Mouse (Mus musculus) midbrain, postnatal 0 days (tissue): ENCODE results near the gene Gli3. TPM values are rescaled to one million over a fixed set of nuclear protein-coding genes. Genes with fewer than 3 reads are reported as not detected.

Experiments
- ATAC-seq: fragments of 200-750 bp; cut with Nextera tagmentation; 2 replicates; pipeline ENCODE4 v1.8.0; 2017; ENCODE audit warnings: moderate number of reproducible peaks, mild to moderate bottlenecking, moderate TSS enrichment, moderate library complexity; ENCODE audit not compliant: low FRiP score
- DNase-seq: peaks from one replicate; pipeline ENCODE4 v3.0.0-alpha.2; 2015; ENCODE audit warnings: low spot score
- H3K27ac ChIP-seq: fragments of 300-500 bp; sonication (generic); 2 replicates; pipeline ENCODE4 v1.5.1; 2014; ENCODE audit warnings: low read depth, mild to moderate bottlenecking, low read length, mixed read lengths
- H3K27me3 ChIP-seq: fragments of 300-500 bp; sonication (generic); 2 replicates; pipeline ENCODE4 v1.6.1; 2014; ENCODE audit warnings: low read length, control low read depth, mixed read lengths; ENCODE audit not compliant: insufficient read depth
- H3K36me3 ChIP-seq: fragments of 300-500 bp; sonication (generic); 2 replicates; pipeline ENCODE4 v1.6.1; 2014; ENCODE audit warnings: low read length, control low read depth, mixed read lengths; ENCODE audit not compliant: insufficient read depth
- H3K4me1 ChIP-seq: fragments of 300-500 bp; sonication (generic); 2 replicates; pipeline ENCODE4 v1.6.1; 2014; ENCODE audit warnings: mild to moderate bottlenecking, control low read depth, antibody characterized with exemption, low read length, mixed read lengths; ENCODE audit not compliant: insufficient read depth
- H3K4me2 ChIP-seq: fragments of 300-500 bp; sonication (generic); 2 replicates; pipeline ENCODE4 v1.6.1; 2014; ENCODE audit warnings: low read depth, mild to moderate bottlenecking, low read length, mixed read lengths; ENCODE audit not compliant: poor library complexity, severe bottlenecking
- H3K4me3 ChIP-seq: fragments of 300-500 bp; sonication (generic); 2 replicates; pipeline ENCODE4 v1.5.1; 2014; ENCODE audit warnings: low read depth, mild to moderate bottlenecking, low read length, moderate library complexity
- H3K9ac ChIP-seq: fragments of 300-500 bp; sonication (generic); replicated peaks from 2 replicates; pipeline ENCODE4 v1.6.1; 2014; ENCODE audit warnings: mild to moderate bottlenecking, low read length, moderate library complexity, mixed read lengths; ENCODE audit not compliant: poor library complexity, severe bottlenecking
- H3K9me3 ChIP-seq: fragments of 300-500 bp; sonication (generic); 2 replicates; pipeline ENCODE4 v1.6.1; 2016; ENCODE audit warnings: low read length, control low read depth
- CTCF ChIP-seq: IDR thresholded peaks from 2 replicates; pipeline ENCODE4 v1.5.1; 2016; ENCODE audit warnings: antibody characterized with exemption, mild to moderate bottlenecking
- WGBS: fragments of 180-500 bp; shearing (Covaris S2); extraction: QIAGEN DNeasy Blood & Tissue Kit; methylation state at CpG from one replicate; pipeline ENCODE4 v1.1.7; 2014; 5-methylcytosine and 5-hydroxymethylcytosine counted together
- polyA plus RNA-seq: library from polyadenylated mRNA; unstranded; fragments of >200 nt; fragmentation: Nextera tagmentation; extraction: Ambion mirVana; gene quantifications from 2 replicates; pipeline ENCODE4 v1.2.1, GENCODE M21; 2015
- total RNA-seq: library from RNA; depleted of rRNA; stranded (reverse); fragments of >200 nt; gene quantifications from 2 replicates; pipeline ENCODE4 v1.2.3, GENCODE M21; 2014

Gene Gli3
- total and polyA plus RNA-seq, 2 experiments from 2014 or later: 3.9 to 9.2 TPM

DNA sequence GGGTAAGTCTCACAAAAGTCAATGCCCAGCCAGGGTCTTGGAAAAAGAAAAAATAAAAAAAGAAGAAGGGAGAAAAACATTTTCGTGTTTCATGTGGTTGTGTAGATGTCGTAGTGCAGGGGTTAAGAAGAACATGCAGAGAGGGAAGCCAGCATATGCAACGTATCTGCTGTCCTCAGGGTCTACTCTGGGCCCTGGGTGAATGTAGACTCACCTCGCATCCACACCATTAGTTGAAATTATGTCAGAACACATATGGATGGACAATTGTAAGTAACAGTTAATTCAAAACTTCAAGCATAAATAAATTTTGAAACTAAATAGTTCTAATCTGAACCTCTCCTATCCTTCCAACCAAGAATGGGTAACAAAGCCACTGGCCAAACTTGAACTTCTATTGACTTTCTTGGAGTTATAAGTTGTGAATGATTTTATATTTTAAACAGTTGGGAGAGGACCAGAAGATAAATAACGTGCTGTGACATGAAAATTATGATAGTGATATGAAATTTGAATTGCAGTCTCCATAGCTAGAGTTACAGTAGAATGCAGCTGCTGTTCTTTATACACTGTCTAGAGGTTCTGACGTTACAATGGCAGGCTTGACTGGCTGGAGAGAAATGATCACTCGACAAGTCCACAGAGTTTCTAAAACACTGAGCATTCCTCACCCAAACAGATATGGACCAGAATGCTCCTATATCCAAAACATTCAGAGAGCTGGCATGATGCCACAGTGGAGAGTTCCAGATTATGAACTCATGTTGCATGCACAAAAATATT, 16.1 kb upstream of the Gli3 start:
- no peak for ATAC-seq

DNA sequence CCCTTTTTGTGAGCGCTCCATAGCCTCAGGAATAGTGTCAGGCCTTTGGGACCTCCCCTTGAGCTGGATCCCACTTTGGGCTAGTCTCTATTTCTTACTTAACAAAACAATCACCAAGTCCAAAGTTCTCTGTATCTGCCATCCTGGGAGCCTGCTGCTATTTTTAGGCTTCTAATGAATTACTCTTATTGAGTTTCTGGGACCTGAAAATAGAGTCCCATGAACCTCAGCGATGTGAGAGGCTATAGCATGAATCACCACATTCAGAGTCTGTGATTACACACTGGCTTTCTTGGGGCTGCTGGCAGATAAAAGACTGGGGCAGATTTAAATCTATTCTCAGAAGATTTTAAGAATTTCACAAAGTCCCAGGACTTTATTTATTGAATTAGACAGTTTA, 12.1 kb upstream of the Gli3 start:
- Histone ChIP-seq H3K36me3 (no peaks in the 10 kb centered on the region), H3K4me2 (no peak overlapping the region), H3K27ac (no peak overlapping the region), H3K9ac (no peak overlapping the region), H3K4me3 (no peak overlapping the region), H3K9me3 (no peaks in the 10 kb centered on the region), H3K4me1 (no peaks in the 10 kb centered on the region), H3K27me3 (no peaks in the 10 kb centered on the region)
- DNase-seq (no peak), ATAC-seq (no peak)
- WGBS: 71% methylated on average over 2 of the region's 2 CpGs
- no peak for TF ChIP-seq CTCF

More for the DNA sequence above, 16.1 kb upstream of the Gli3 start:
- no peaks in the 10 kb centered on the region for H3K4me1 ChIP-seq
- no peaks in the 10 kb centered on the region for H3K9me3 ChIP-seq
- no peak overlapping the region for H3K4me3 ChIP-seq
- H3K4me2 ChIP-seq: no peak overlapping the region
- TF ChIP-seq CTCF: no peak
- no peaks in the 10 kb centered on the region for H3K27me3 ChIP-seq
- no peak overlapping the region for H3K9ac ChIP-seq
- 86% methylated on average over 7 of the region's 7 CpGs for WGBS
- H3K27ac ChIP-seq: no peak overlapping the region
- H3K36me3 ChIP-seq: no peaks in the 10 kb centered on the region
- DNase-seq: no peak

DNA sequence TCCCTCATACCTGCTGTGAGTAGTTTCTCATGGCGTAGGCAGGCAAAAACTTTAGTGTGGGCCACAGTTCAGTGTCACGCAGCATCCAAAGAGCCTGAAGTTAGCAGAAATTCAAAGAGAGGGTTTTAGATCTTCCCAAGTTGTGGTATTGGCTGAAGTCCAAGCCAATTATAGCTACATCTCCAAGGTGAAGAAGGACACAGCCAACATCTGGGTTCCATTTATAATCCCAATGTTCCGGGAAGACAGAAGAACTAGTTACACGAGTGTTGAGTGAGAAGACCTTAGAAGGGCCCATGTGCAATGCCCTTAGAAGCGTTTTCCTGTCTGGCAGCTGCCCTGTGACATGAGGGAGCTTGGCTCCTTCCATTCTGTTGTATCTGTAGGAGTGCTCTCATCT, 5.2 kb upstream of the Gli3 start:
- 0 out of 2 replicates have a peak, but pooled peaks cover 7% of the 10 kb centered on the region for H3K27me3 ChIP-seq
- ATAC-seq (no peak), DNase-seq (no peak)
- no peaks in the 10 kb centered on the region for H3K9me3 ChIP-seq
- no peak for TF ChIP-seq CTCF
- no peak overlapping the region for H3K27ac ChIP-seq
- no peaks in the 10 kb centered on the region for H3K4me1 ChIP-seq
- H3K4me3 ChIP-seq: no peak overlapping the region
- H3K4me2 ChIP-seq: no peak overlapping the region
- 70% methylated on average over 5 of the region's 5 CpGs for WGBS
- no peak overlapping the region for H3K9ac ChIP-seq
- H3K36me3 ChIP-seq: no peaks in the 10 kb centered on the region

DNA sequence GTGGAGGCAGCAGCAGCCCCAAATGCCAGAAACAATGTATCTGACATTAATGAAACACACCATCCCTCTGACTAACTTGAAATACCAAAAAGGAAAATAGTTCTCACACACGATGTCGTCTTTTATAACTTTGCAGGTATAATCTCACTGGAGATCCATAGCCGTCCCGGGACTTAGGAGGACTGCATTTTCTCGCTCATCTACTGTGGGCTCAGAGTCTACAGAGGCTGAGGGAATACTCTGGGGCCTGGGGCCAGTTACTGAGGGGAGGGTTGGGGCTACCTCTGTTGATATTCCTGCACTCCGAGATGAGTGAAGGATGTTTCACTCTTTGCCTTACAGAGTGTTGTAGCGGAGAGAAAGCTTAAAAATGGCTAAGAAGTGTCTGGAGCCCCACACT, 1.1 kb upstream of the Gli3 start:
- H3K36me3 ChIP-seq: no peaks in the 10 kb centered on the region
- 10% methylated on average over 7 of the region's 7 CpGs for WGBS
- peak overlapping the region; percentile 84; the same call in 1 of the 2 replicates for H3K4me3 ChIP-seq
- H3K9ac ChIP-seq: no peak overlapping the region
- H3K27ac ChIP-seq: no peak overlapping the region
- peaks cover 18% of the 10 kb centered on the region; the same call in 1 of the 2 replicates for H3K27me3 ChIP-seq
- DNase-seq (no peak), ATAC-seq (no peak)
- H3K4me1 ChIP-seq: no peaks in the 10 kb centered on the region
- H3K4me2 ChIP-seq: peak overlapping the region; percentile 94
- TF ChIP-seq CTCF: peak; percentile 21; the same call in 1 of the 2 replicates
- no peaks in the 10 kb centered on the region for H3K9me3 ChIP-seq

DNA sequence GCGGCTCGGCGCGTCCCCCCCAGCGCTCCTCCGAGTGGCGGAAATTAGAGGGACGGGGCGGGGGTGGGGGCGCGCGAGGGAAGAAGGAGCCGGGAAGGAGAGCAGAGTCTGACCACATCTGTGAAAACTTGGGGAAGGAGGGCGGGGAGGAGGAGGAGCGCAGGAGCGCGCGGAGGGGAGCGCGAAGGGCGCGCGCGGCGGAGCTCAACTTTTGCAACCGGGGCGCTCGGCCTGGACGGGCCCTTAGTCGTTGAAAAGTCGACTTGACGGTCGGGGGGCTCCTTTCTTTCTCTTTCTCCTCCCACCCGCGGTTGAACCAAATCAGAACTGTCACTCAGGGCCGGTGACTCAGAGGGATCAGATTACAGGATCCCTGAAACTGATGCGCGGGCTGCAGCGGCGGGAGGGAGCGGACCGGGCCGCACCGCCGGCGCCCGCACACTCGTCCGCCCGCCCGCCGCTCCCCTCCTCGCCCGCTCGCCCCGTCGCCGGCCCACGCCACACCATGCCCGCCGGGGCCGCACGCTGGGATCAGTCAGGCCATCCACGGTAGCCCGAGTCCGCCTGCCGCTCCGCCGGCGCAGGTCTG, 551 bp downstream of the Gli3 start:
- Histone ChIP-seq H3K4me1 (no peaks in the 10 kb centered on the region), H3K27ac (peak overlapping the region; percentile 44), H3K9ac (peak overlapping the region; percentile 42), H3K27me3 (peaks cover 18% of the 10 kb centered on the region; the same call in 1 of the 2 replicates), H3K4me3 (peak overlapping the region; percentile 84), H3K9me3 (no peaks in the 10 kb centered on the region), H3K36me3 (no peaks in the 10 kb centered on the region), H3K4me2 (peak overlapping the region; percentile 94)
- peak; percentile 45 for DNase-seq
- ATAC-seq: peak; percentile 77
- WGBS: under 1% methylated on average over 42 of the region's 70 CpGs
- TF ChIP-seq CTCF: no peak

DNA sequence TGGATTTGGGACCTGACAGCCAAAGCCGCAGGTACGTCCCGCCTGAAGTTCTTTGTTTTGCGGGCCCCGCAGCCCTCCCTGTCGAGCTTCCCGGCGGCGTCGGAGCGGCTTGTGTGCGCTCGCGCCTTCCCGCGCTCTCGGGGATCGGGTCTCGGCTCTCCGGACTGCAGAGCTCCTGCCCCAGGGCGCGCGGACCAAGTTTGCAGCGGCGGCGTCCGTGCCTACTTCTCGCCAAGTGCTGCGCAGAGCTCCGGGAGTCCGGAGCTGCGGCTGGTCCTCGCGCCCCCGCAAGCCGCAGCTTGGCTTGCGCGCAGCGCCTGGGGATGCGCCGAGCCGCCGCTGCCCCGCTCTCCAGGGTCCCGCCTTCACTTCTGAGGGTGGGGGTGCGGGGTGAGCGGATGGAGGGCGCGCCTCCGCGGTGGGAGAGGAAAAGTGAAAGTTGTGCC, 1.1 kb downstream of the Gli3 start:
- ATAC-seq (0 out of 2 replicates have a peak, but pooled peaks have one; percentile 15), DNase-seq (no peak)
- peak overlapping the region; percentile 84 for H3K4me3 ChIP-seq
- TF ChIP-seq CTCF: no peak
- H3K9me3 ChIP-seq: no peaks in the 10 kb centered on the region
- H3K4me2 ChIP-seq: peak overlapping the region; percentile 94
- no peaks in the 10 kb centered on the region for H3K4me1 ChIP-seq
- WGBS: under 1% methylated on average over 50 of the region's 51 CpGs
- peak overlapping the region; percentile 44; the same call in 1 of the 2 replicates for H3K27ac ChIP-seq
- H3K36me3 ChIP-seq: no peaks in the 10 kb centered on the region
- H3K27me3 ChIP-seq: peaks cover 18% of the 10 kb centered on the region; the same call in 1 of the 2 replicates
- peak overlapping the region; percentile 42 for H3K9ac ChIP-seq
